Mouse (Mus musculus) thymus, postnatal 4 days (tissue): ENCODE results near the gene Fancd2os.

ENCODE experiments used
- DNase-seq: peaks from one replicate; pipeline ENCODE4 v3.0.0; 2021

Fancd2os gene

GRCm38 (mm10) chr6:113604432-113605223, 4.1 kb upstream of the Fancd2os start, which contains the start of gene Brk1:
TSS of gene Brk1 (plus strand) at chr6:113604772.
- DNase-seq, result peak; percentile 91

- DNase-seq, result no peak
Observed at GRCm38 (mm10) chr6:113603993-113604392, 3.5 kb upstream of the Fancd2os start.

GRCm38 (mm10) chr6:113602821-113603220, 2.3 kb upstream of the Fancd2os start:
- no peak for DNase-seq

GRCm38 (mm10) chr6:113599833-113600232, 682 bp downstream of the Fancd2os start:
- DNase-seq, result no peak

- no peak for DNase-seq
Observed at GRCm38 (mm10) chr6:113597945-113598344, 2.6 kb downstream of the Fancd2os start.

- DNase-seq, result no peak
Observed at GRCm38 (mm10) chr6:113592637-113593036, 7.9 kb downstream of the Fancd2os start.

- DNase-seq, result no peak
Observed at GRCm38 (mm10) chr6:113586466-113587183, 13.9 kb downstream of the Fancd2os start.

GRCm38 (mm10) chr6:113585065-113585464, 15.4 kb downstream of the Fancd2os start:
- DNase-seq, result no peak

- no peak for DNase-seq
Observed at GRCm38 (mm10) chr6:113583023-113583422, 17.5 kb downstream of the Fancd2os start.

GRCm38 (mm10) chr6:113579306-113579705, 21.2 kb downstream of the Fancd2os start:
- DNase-seq, result no peak

- DNase-seq, result no peak
Observed at GRCm38 (mm10) chr6:113576044-113576443, 24.5 kb downstream of the Fancd2os start.

GRCm38 (mm10) chr6:113564557-113564956, 36.0 kb downstream of the Fancd2os start:
- no peak for DNase-seq

GRCm38 (mm10) chr6:113559736-113560135, 40.8 kb downstream of the Fancd2os start:
- no peak for DNase-seq
